Mouse (Mus musculus): ENCODE measurements at regions not wholly inside any gene's neighbourhood (a gene's known extent, or its start where the extent isn't known, plus 50 kb on each side); places are given as distances from the start of the nearest gene placed in this dataset.

GRCm38 (mm10) chr9:113462888-113463287 is 245.2 kb downstream of the Pdcd6ip start:
- Histone ChIP-seq H3K27me3 (ENCODE audit: control insufficient read depth, insufficient read depth, low read depth, low read length) (no peaks in the 10 kb centered on the region), H3K4me3 (ENCODE audit: low read depth, low read length) (no peak overlapping the region), H3K9me3 (replicated peaks; ENCODE audit: control insufficient read depth, low read length, poor library complexity, severe bottlenecking) (no peaks in the 10 kb centered on the region; the same call in 1 of the 2 replicates), H3K4me2 (ENCODE audit: low read length) (no peak overlapping the region), H3K9ac (ENCODE audit: low read depth, low read length) (no peak overlapping the region), H3K36me3 (ENCODE audit: control insufficient read depth, insufficient read depth, low read length) (no peaks in the 10 kb centered on the region), H3K4me1 (ENCODE audit: control insufficient read depth, insufficient read depth, low read length) (peaks cover 13% of the 10 kb centered on the region; the same call in 1 of the 2 replicates), H3K27ac (ENCODE audit: low read length) (peak overlapping the region; percentile 76)
- peak; percentile 78 for ATAC-seq
- 5% methylated on average over 2 of the region's 2 CpGs for WGBS

- H3K4me3 ChIP-seq (ENCODE audit: low read depth, low read length): no peak overlapping the region
- H3K27me3 ChIP-seq (ENCODE audit: control insufficient read depth, insufficient read depth, low read depth, low read length): no peaks in the 10 kb centered on the region
- no peak overlapping the region for H3K9ac ChIP-seq (ENCODE audit: low read depth, low read length)
- WGBS: 39% methylated on average over 1 of the region's 1 CpGs
- H3K36me3 ChIP-seq (ENCODE audit: control insufficient read depth, insufficient read depth, low read length): no peaks in the 10 kb centered on the region
- no peaks in the 10 kb centered on the region; the same call in 1 of the 2 replicates for H3K9me3 ChIP-seq (replicated peaks; ENCODE audit: control insufficient read depth, low read length, poor library complexity, severe bottlenecking)
- H3K4me1 ChIP-seq (ENCODE audit: control insufficient read depth, insufficient read depth, low read length): peaks cover 13% of the 10 kb centered on the region; the same call in 1 of the 2 replicates
- peak; percentile 96 for ATAC-seq
- no peak overlapping the region for H3K4me2 ChIP-seq (ENCODE audit: low read length)
- H3K27ac ChIP-seq (ENCODE audit: low read length): peak overlapping the region; percentile 76
These were observed 245.7 kb downstream of the Pdcd6ip start for GRCm38 (mm10) chr9:113462267-113462887.

- H3K4me3 ChIP-seq (ENCODE audit: low read depth, low read length): no peak overlapping the region
- peaks cover 13% of the 10 kb centered on the region; the same call in 1 of the 2 replicates for H3K4me1 ChIP-seq (ENCODE audit: control insufficient read depth, insufficient read depth, low read length)
- H3K36me3 ChIP-seq (ENCODE audit: control insufficient read depth, insufficient read depth, low read length): no peaks in the 10 kb centered on the region
- ATAC-seq: no peak
- no peaks in the 10 kb centered on the region for H3K27me3 ChIP-seq (ENCODE audit: control insufficient read depth, insufficient read depth, low read depth, low read length)
- no peak overlapping the region for H3K27ac ChIP-seq (ENCODE audit: low read length)
- 74% methylated on average over 5 of the region's 5 CpGs for WGBS
- no peaks in the 10 kb centered on the region; the same call in 1 of the 2 replicates for H3K9me3 ChIP-seq (replicated peaks; ENCODE audit: control insufficient read depth, low read length, poor library complexity, severe bottlenecking)
- H3K4me2 ChIP-seq (ENCODE audit: low read length): no peak overlapping the region
- no peak overlapping the region for H3K9ac ChIP-seq (ENCODE audit: low read depth, low read length)
These were observed 248.2 kb downstream of the Pdcd6ip start for GRCm38 (mm10) chr9:113459885-113460284.

GRCm38 (mm10) chr9:113459221-113459620 is 248.8 kb downstream of the Pdcd6ip start:
- H3K27ac ChIP-seq (ENCODE audit: low read length): no peak overlapping the region
- WGBS: 24% methylated on average over 2 of the region's 2 CpGs
- no peak for ATAC-seq
- peaks cover 13% of the 10 kb centered on the region; the same call in 1 of the 2 replicates for H3K4me1 ChIP-seq (ENCODE audit: control insufficient read depth, insufficient read depth, low read length)
- no peak overlapping the region for H3K4me3 ChIP-seq (ENCODE audit: low read depth, low read length)
- no peak overlapping the region for H3K9ac ChIP-seq (ENCODE audit: low read depth, low read length)
- H3K9me3 ChIP-seq (replicated peaks; ENCODE audit: control insufficient read depth, low read length, poor library complexity, severe bottlenecking): no peaks in the 10 kb centered on the region; the same call in 1 of the 2 replicates
- H3K27me3 ChIP-seq (ENCODE audit: control insufficient read depth, insufficient read depth, low read depth, low read length): no peaks in the 10 kb centered on the region
- no peaks in the 10 kb centered on the region for H3K36me3 ChIP-seq (ENCODE audit: control insufficient read depth, insufficient read depth, low read length)
- H3K4me2 ChIP-seq (ENCODE audit: low read length): no peak overlapping the region

- ATAC-seq: no peak
These were observed 249.3 kb downstream of the Pdcd6ip start for GRCm38 (mm10) chr9:113458741-113459154.

GRCm38 (mm10) chr9:113457169-113457850 is 250.7 kb downstream of the Pdcd6ip start:
- H3K27ac ChIP-seq (ENCODE audit: low read length): no peak overlapping the region
- H3K4me3 ChIP-seq (ENCODE audit: low read depth, low read length): no peak overlapping the region
- H3K9me3 ChIP-seq (replicated peaks; ENCODE audit: control insufficient read depth, low read length, poor library complexity, severe bottlenecking): no peaks in the 10 kb centered on the region; the same call in 1 of the 2 replicates
- H3K4me1 ChIP-seq (ENCODE audit: control insufficient read depth, insufficient read depth, low read length): peaks cover 6% of the 10 kb centered on the region; the same call in 1 of the 2 replicates
- H3K4me2 ChIP-seq (ENCODE audit: low read length): no peak overlapping the region
- WGBS: 90% methylated on average over 13 of the region's 13 CpGs
- H3K27me3 ChIP-seq (ENCODE audit: control insufficient read depth, insufficient read depth, low read depth, low read length): no peaks in the 10 kb centered on the region
- H3K36me3 ChIP-seq (ENCODE audit: control insufficient read depth, insufficient read depth, low read length): no peaks in the 10 kb centered on the region
- ATAC-seq: no peak
- no peak overlapping the region for H3K9ac ChIP-seq (ENCODE audit: low read depth, low read length)

More at GRCm38 (mm10) chr9:113458741-113459154, 249.3 kb downstream of the Pdcd6ip start:
- Histone ChIP-seq H3K9me3 (replicated peaks; ENCODE audit: control insufficient read depth, low read length, poor library complexity, severe bottlenecking) (no peaks in the 10 kb centered on the region; the same call in 1 of the 2 replicates), H3K4me3 (ENCODE audit: low read depth, low read length) (no peak overlapping the region), H3K4me1 (ENCODE audit: control insufficient read depth, insufficient read depth, low read length) (peaks cover 13% of the 10 kb centered on the region; the same call in 1 of the 2 replicates), H3K36me3 (ENCODE audit: control insufficient read depth, insufficient read depth, low read length) (no peaks in the 10 kb centered on the region), H3K4me2 (ENCODE audit: low read length) (no peak overlapping the region), H3K27me3 (ENCODE audit: control insufficient read depth, insufficient read depth, low read depth, low read length) (no peaks in the 10 kb centered on the region), H3K27ac (ENCODE audit: low read length) (no peak overlapping the region), H3K9ac (ENCODE audit: low read depth, low read length) (no peak overlapping the region)
- WGBS: 16% methylated on average over 5 of the region's 5 CpGs

GRCm38 (mm10) chr9:113455577-113455976 is 252.5 kb downstream of the Pdcd6ip start:
- Histone ChIP-seq H3K9ac (ENCODE audit: low read depth, low read length) (no peak overlapping the region), H3K4me3 (ENCODE audit: low read depth, low read length) (no peak overlapping the region), H3K9me3 (replicated peaks; ENCODE audit: control insufficient read depth, low read length, poor library complexity, severe bottlenecking) (no peaks in the 10 kb centered on the region), H3K27me3 (ENCODE audit: control insufficient read depth, insufficient read depth, low read depth, low read length) (no peaks in the 10 kb centered on the region), H3K27ac (ENCODE audit: low read length) (no peak overlapping the region), H3K36me3 (ENCODE audit: control insufficient read depth, insufficient read depth, low read length) (no peaks in the 10 kb centered on the region), H3K4me1 (ENCODE audit: control insufficient read depth, insufficient read depth, low read length) (0 out of 2 replicates have a peak, but pooled peaks cover 2% of the 10 kb centered on the region), H3K4me2 (ENCODE audit: low read length) (no peak overlapping the region)
- 90% methylated on average over 5 of the region's 5 CpGs for WGBS
- no peak for ATAC-seq

GRCm38 (mm10) chr9:113453231-113453630 is 254.8 kb downstream of the Pdcd6ip start:
- no peak overlapping the region for H3K9ac ChIP-seq (ENCODE audit: low read depth, low read length)
- no peak overlapping the region for H3K4me3 ChIP-seq (ENCODE audit: low read depth, low read length)
- H3K27me3 ChIP-seq (ENCODE audit: control insufficient read depth, insufficient read depth, low read depth, low read length): no peaks in the 10 kb centered on the region
- no peaks in the 10 kb centered on the region for H3K9me3 ChIP-seq (replicated peaks; ENCODE audit: control insufficient read depth, low read length, poor library complexity, severe bottlenecking)
- H3K27ac ChIP-seq (ENCODE audit: low read length): no peak overlapping the region
- no peak overlapping the region for H3K4me2 ChIP-seq (ENCODE audit: low read length)
- 60% methylated on average over 3 of the region's 3 CpGs for WGBS
- H3K4me1 ChIP-seq (ENCODE audit: control insufficient read depth, insufficient read depth, low read length): no peaks in the 10 kb centered on the region
- no peak for ATAC-seq
- no peaks in the 10 kb centered on the region for H3K36me3 ChIP-seq (ENCODE audit: control insufficient read depth, insufficient read depth, low read length)

Measured in midbrain, embryonic 16.5 days (tissue).